Mouse (Mus musculus) adrenal gland, postnatal 10 days (tissue): ENCODE results near the gene Mogat1. TPM values are rescaled to one million over a fixed set of nuclear protein-coding genes. Genes with fewer than 3 reads are reported as not detected.
"Not testable (repeated sequence)": the region's sequence is repeated elsewhere in the genome, so short reads cannot be mapped to it uniquely, and the experiment has no call there.

Experiments
- DNase-seq: peaks from one replicate; pipeline ENCODE4 v3.0.0; 2021; ENCODE audit warnings: mixed read lengths
- long read RNA-seq, 2 experiments: library from polyadenylated mRNA; stranded (forward); transcript quantifications; one replicate each; pipeline ENCODE4 v2.0.0; 2021
- total RNA-seq, 2 experiments: library from RNA; stranded (reverse); gene quantifications; 2 replicates each; pipeline ENCODE4 v1.2.3; 2021

Mogat1 gene
- 1 to 10 TPM; 1.8 to 2.4 TPM for total RNA-seq
- long read RNA-seq, experiment 1, partial matches to known transcripts, result 0 of 2 reads
- long read RNA-seq, experiment 1, other reads (novel, unspliced or antisense), result 0 of 2 reads
- long read RNA-seq, experiment 2, partial matches to known transcripts, result 0 of 3 reads
- long read RNA-seq, experiment 2, other reads (novel, unspliced or antisense), result 0 of 3 reads

DNA sequence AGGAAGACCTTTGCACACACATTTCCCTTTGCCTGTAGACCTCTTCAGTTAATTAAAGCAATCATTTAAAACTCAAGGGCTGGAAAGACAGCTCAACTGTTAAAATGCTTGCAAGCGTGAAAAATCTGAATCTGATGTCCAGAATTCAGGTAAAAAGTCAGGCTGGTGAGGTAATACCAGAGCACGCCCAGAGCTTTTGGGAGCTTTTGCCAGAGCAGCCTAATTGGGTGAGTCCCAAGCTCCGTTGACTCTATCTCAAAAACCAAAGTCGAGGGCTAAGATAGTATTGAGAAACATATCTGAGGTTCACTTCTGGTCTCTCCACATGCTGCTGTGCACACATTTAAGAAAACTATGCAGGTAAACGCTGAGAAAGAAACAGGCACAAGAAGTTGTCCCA is at the start of gene Mogat1:
TSS of gene Mogat1 (plus strand) at position 130 of the 400 bp plus-strand sequence.
- DNase-seq, result peak; percentile 36

DNA sequence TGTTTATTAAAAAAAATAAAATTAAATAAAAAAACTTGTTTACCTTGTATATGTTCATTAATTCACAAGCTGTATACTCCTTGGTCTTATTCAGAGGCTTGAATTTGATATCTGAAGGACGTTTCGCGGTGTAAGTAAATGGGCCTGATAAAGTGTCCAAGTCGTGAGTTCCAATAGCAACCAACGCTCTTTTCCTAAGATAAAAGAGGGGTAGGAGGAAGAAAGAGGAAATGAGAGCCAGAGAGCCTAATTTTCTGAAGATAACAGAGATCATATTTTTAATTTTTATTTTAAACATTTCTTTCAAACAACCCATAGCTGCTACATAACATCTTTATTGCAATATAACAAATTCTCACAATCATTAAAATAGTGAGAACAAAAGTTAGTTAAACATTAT is 38.4 kb upstream of the Mogat1 start:
- DNase-seq, result no peak

- no peak for DNase-seq
These were observed 27.4 kb upstream of the Mogat1 start for GRCm38 (mm10) chr1:78483430-78483829.

- no peak for DNase-seq
These were observed 26.4 kb upstream of the Mogat1 start for GRCm38 (mm10) chr1:78484361-78484760.

- DNase-seq, result no peak
These were observed 22.4 kb upstream of the Mogat1 start for GRCm38 (mm10) chr1:78488427-78488751.

DNA sequence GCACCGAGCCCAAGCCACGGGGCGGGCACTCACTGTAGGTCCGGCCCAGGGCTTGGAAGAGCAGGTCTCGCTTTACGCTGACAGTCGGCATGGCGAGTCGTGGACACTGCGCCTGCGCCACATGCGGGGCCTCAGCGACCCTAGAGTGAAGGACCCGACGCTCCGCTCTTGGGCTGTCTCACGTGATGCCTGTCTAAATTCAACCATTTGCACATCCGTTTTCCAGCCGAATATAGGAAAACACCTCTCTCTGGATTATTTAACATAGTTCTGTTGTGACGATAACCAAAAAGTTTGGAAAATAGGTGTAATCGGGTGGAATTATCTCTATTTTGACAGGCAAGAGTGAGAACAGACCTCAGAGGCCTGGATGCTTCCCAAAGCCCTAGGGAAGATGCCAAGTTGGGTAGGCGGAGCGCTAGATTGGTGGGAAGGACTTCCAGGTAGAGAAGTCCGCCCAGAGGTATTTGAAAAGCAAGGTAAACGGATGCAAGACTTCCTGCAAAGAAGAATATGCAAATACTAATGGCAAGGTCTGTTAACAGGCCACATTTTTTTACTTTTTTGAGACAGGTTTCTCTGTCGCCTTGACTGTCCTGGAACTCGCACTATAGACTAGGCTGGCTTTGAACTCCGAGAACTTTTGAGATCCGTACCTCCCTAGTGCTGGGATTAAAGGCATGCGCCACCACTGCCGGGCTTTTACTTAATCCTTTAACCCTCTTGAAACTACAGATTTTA is 21.9 kb upstream of the Mogat1 start, which contains the start of gene Farsb:
TSS of gene Farsb (minus strand) at position 146 of the 741 bp plus-strand sequence.
- DNase-seq, result peak; percentile 92

DNA sequence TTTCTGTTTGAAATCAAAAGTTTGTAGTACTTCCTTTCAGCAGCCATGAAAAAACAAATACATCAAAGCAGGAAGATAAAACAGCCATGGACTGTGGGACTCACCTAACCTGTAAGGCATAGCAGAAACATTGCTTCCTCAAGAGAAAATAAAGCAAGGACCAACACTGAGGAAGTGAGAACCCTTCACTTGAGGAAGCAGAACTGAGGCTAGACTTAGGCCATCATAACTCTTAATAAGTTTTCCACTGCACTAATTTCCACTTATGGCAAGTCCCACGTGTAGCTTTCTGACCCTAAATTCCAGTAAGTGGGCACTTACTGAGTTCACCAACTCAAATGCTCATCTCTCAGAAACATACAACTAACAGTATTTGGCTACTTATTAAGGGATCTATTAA is 20.6 kb upstream of the Mogat1 start:
- no peak for DNase-seq

- no peak for DNase-seq
These were observed 9.8 kb upstream of the Mogat1 start for GRCm38 (mm10) chr1:78501036-78501435.

GRCm38 (mm10) chr1:78501856-78502255 is 8.9 kb upstream of the Mogat1 start:
- DNase-seq, result not testable (repeated sequence)

DNA sequence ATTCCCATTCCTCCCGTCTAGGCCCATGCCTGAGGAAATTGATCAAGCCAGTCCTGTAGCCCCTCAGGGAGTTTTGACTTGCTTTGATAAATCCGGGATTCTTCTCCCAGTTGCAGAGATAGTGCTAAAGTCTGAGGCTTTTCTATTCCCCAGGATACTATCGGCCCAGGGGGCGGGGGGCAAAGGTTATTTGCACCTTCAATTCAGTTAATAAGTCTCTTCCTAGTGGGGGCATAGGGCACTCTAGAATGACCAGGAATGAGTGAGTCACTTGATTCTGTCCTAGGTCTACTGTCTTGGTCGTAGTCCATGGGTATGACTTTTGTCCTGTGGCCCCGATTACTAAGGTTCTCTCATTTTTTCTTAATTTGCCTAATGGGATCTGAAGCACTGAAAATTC is 8.3 kb upstream of the Mogat1 start:
- DNase-seq, result no peak

- DNase-seq, result no peak
These were observed 3.7 kb upstream of the Mogat1 start for GRCm38 (mm10) chr1:78507137-78507536.

DNA sequence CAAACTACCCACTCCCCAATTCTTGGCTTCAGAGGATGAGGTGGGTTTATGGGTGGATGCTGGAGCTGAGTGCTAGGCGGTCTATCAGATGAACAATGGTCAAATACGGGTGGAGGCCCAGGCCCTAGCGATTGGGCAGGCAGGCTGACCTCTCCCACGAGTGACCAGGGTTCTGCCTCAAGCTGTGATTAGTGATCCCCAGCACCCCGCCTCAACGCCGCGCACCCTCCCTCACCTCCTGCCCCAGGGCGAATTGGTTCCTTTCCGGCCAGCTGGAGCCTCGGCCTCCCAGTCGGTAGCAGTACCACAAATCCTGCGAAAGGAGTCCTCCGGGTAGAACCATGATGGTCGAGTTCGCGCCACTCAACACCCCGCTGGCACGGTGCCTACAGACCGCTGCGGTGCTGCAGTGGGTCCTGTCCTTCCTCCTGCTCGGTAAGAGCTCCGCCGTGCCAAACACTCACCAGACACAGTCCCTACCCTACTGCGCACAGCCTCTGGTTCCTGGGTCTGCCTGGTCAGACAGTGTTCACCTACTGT is 900 bp downstream of the Mogat1 start, which contains the start of gene BC035947:
TSS of gene BC035947 (minus strand) at position 538 of the 540 bp plus-strand sequence.
- DNase-seq, result peak; percentile 53

GRCm38 (mm10) chr1:78512756-78513155 is 2.0 kb downstream of the Mogat1 start:
- no peak for DNase-seq

DNA sequence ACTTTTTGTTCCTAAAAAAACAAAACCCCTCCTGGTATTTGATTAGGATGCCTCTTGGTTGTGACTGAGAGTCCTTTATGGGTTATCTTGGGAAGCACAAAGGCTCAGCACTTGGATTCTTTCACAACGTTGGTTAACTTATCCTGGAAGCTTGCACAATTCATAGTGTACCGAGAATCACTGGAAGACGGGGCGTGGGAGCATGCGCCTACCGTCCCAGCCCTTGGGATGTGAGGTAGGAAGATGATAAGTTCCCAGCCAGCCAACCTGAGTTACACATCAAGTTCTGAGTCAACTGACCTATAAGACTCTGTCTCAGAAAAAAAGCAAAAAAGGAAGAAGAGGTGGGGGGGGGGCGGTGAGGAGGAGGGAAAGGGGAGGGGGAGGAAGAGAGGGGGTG is 8.1 kb downstream of the Mogat1 start:
- DNase-seq, result no peak

GRCm38 (mm10) chr1:78525189-78525886 is 14.5 kb downstream of the Mogat1 start:
- peak; percentile 79 for DNase-seq

DNA sequence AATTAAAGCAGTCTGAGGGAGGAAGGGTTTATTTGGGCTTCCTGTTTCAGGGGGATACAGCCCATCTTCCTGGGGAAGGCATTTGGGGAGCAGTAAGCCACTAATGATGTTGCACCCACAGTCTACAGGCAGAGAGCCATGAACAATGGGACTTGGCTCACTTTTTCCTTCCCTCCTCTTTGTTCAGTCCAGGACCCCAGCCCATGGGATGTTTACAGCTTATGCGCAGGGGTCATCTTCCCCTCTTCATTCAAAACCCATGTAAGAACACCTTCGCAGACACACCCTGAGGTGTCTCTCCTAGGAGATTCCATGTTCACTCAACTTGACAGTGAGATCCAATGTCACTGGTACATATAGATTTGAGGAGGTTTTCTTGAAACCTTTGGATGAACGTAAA is 17.6 kb downstream of the Mogat1 start:
- no peak for DNase-seq

- peak; percentile 19 for DNase-seq
These were observed 18.2 kb downstream of the Mogat1 start for GRCm38 (mm10) chr1:78529011-78529410.

DNA sequence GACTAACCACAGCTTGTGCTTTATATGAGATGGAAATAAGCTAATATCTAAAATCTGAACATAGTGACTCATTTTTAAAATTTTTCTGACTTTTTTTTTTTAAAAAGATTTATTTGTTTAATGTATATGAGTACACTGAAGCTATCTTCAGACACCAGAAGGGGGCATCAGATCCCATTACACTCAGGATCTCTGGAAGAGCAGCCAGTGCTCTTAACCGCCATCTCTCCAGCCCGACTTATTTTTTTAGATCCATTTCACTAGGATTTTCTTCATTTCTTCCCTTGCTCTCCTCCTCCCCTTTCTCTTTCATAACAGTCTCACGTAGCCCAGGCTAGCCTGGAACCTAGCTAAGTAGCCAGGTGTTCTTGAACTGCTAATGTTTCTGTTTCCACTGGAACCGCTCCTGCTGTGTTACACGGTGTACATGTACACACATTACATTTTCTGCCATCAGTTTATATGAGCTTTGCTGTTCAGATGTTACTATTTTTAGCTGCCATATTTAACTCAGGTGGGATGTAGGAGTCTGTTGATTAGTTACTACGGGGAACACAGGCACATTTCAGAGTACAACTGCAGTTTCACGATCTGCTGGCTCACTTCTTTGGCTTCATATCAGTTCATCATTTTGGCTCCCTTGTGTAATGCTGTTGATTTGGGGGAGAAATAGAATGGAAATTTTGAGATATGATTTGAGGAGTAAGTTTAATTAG is 19.9 kb downstream of the Mogat1 start:
- no peak for DNase-seq

- DNase-seq, result peak; percentile 19
These were observed 21.5 kb downstream of the Mogat1 start for GRCm38 (mm10) chr1:78532184-78532800.

- no peak for DNase-seq
These were observed 23.8 kb downstream of the Mogat1 start for GRCm38 (mm10) chr1:78534428-78535150.
